Mouse (Mus musculus) limb, embryonic 12.5 days (tissue): ENCODE results near the gene Echs1. TPM values are rescaled to one million over a fixed set of nuclear protein-coding genes. Genes with fewer than 3 reads are reported as not detected.

ENCODE experiments used
- ATAC-seq: fragments of 200-750 bp; cut with Nextera tagmentation; 2 replicates; pipeline ENCODE4 v1.8.0; 2017; ENCODE audit warnings: low read depth, moderate TSS enrichment; ENCODE audit not compliant: insufficient number of reproducible peaks, insufficient read depth, low FRiP score, low TSS enrichment
- H3K27ac ChIP-seq: fragments of 300-500 bp; sonication (generic); 2 replicates; pipeline ENCODE4 v1.5.1; 2016; ENCODE audit warnings: mild to moderate bottlenecking, moderate library complexity
- H3K27me3 ChIP-seq: fragments of 300-500 bp; sonication (generic); 2 replicates; pipeline ENCODE4 v1.6.1; 2016; ENCODE audit warnings: mild to moderate bottlenecking, moderate library complexity
- H3K36me3 ChIP-seq: fragments of 300-500 bp; sonication (generic); 2 replicates; pipeline ENCODE4 v1.6.1; 2016; ENCODE audit warnings: mild to moderate bottlenecking, moderate library complexity
- H3K4me1 ChIP-seq: fragments of 300-500 bp; sonication (generic); replicated peaks from 2 replicates; pipeline ENCODE4 v1.6.1; 2016
- H3K4me2 ChIP-seq: fragments of 300-500 bp; sonication (generic); 2 replicates; pipeline ENCODE4 v1.6.1; 2016; ENCODE audit warnings: mild to moderate bottlenecking, moderate library complexity
- H3K4me3 ChIP-seq: fragments of 300-500 bp; sonication (generic); replicated peaks from 2 replicates; pipeline ENCODE4 v1.5.1; 2016; ENCODE audit warnings: mild to moderate bottlenecking
- H3K9ac ChIP-seq: fragments of 300-500 bp; sonication (generic); replicated peaks from 2 replicates; pipeline ENCODE4 v1.6.1; 2016; ENCODE audit warnings: mild to moderate bottlenecking, moderate library complexity
- H3K9me3 ChIP-seq: fragments of 300-500 bp; sonication (generic); 2 replicates; pipeline ENCODE4 v1.6.1; 2016; ENCODE audit warnings: mild to moderate bottlenecking, moderate library complexity
- WGBS: fragments of 180-500 bp; shearing (Covaris S2); methylation state at CpG from one replicate; pipeline ENCODE4 v1.1.7; 2016; 5-methylcytosine and 5-hydroxymethylcytosine counted together
- polyA plus RNA-seq: library from polyadenylated mRNA; unstranded; fragments of >200 nt; fragmentation: Nextera tagmentation; extraction: Ambion mirVana; gene quantifications from 2 replicates; pipeline ENCODE4 v1.2.1, GENCODE M21; 2016

Echs1 gene
- polyA plus RNA-seq, 1 experiment from 2014 or later = 175 TPM

- H3K36me3 ChIP-seq = no peaks in the 10 kb centered on the region
- no peak overlapping the region for H3K27ac ChIP-seq
- H3K4me2 ChIP-seq = no peak overlapping the region
- 77% methylated on average over 10 of the region's 10 CpGs for WGBS
- 0 out of 2 replicates have a peak, but pooled peaks cover 3% of the 10 kb centered on the region for H3K4me1 ChIP-seq
- H3K27me3 ChIP-seq = peaks cover 3% of the 10 kb centered on the region; the same call in 1 of the 2 replicates
- ATAC-seq = no peak
- no peak overlapping the region for H3K9ac ChIP-seq
- no peak overlapping the region for H3K4me3 ChIP-seq
- H3K9me3 ChIP-seq = no peaks in the 10 kb centered on the region
Measured at GRCm38 (mm10) chr7:140090601-140091000, 25.7 kb downstream of the Echs1 start.

- H3K4me3 ChIP-seq = peak within 1 kb of the TSS; percentile 32
- peaks cover 13% of the 10 kb centered on the region for H3K4me1 ChIP-seq
- H3K36me3 ChIP-seq = no peaks in the 10 kb centered on the region
- H3K27ac ChIP-seq = no peak within 1 kb of the TSS
- H3K9ac ChIP-seq = no peak within 1 kb of the TSS
- H3K9me3 ChIP-seq = no peaks in the 10 kb centered on the region
- peaks cover 54% of the 10 kb centered on the region for H3K27me3 ChIP-seq
- peak; percentile 17; the same call in 1 of the 2 replicates for ATAC-seq
- 5% methylated on average over 18 of the region's 18 CpGs for WGBS
- peak within 1 kb of the TSS; percentile 54; the same call in 1 of the 2 replicates for H3K4me2 ChIP-seq
Measured at GRCm38 (mm10) chr7:140082242-140082678, 34.0 kb downstream of the Echs1 start, which contains the start of gene Caly. Gene Caly (minus strand): TSS chr7:140082548.

GRCm38 (mm10) chr7:140081408-140082241 is 34.7 kb downstream of the Echs1 start:
- Histone ChIP-seq H3K27ac (no peak overlapping the region), H3K4me2 (peak overlapping the region; percentile 54; the same call in 1 of the 2 replicates), H3K4me1 (peaks cover 13% of the 10 kb centered on the region), H3K27me3 (peaks cover 54% of the 10 kb centered on the region), H3K9ac (no peak overlapping the region), H3K36me3 (no peaks in the 10 kb centered on the region), H3K4me3 (peak overlapping the region; percentile 32), H3K9me3 (no peaks in the 10 kb centered on the region)
- 19% methylated on average over 20 of the region's 20 CpGs for WGBS
- ATAC-seq = peak; percentile 28; the same call in 1 of the 2 replicates

GRCm38 (mm10) chr7:140080503-140081156 is 35.6 kb downstream of the Echs1 start:
- H3K4me1 ChIP-seq = peaks cover 13% of the 10 kb centered on the region
- H3K4me3 ChIP-seq = peak overlapping the region; percentile 32
- WGBS = 5% methylated on average over 24 of the region's 24 CpGs
- peaks cover 54% of the 10 kb centered on the region for H3K27me3 ChIP-seq
- no peak overlapping the region for H3K27ac ChIP-seq
- no peak overlapping the region for H3K9ac ChIP-seq
- ATAC-seq = peak; percentile 79
- H3K9me3 ChIP-seq = no peaks in the 10 kb centered on the region
- no peaks in the 10 kb centered on the region for H3K36me3 ChIP-seq
- H3K4me2 ChIP-seq = peak overlapping the region; percentile 54

GRCm38 (mm10) chr7:140078711-140079110 is 37.6 kb downstream of the Echs1 start:
- Histone ChIP-seq H3K4me2 (no peak overlapping the region), H3K9me3 (no peaks in the 10 kb centered on the region), H3K4me3 (no peak overlapping the region), H3K36me3 (no peaks in the 10 kb centered on the region), H3K27ac (no peak overlapping the region), H3K27me3 (peaks cover 57% of the 10 kb centered on the region), H3K9ac (no peak overlapping the region), H3K4me1 (peaks cover 13% of the 10 kb centered on the region)
- ATAC-seq = no peak
- WGBS = 4% methylated on average over 5 of the region's 5 CpGs

GRCm38 (mm10) chr7:140077698-140078097 is 38.6 kb downstream of the Echs1 start:
- Histone ChIP-seq H3K9me3 (no peaks in the 10 kb centered on the region), H3K36me3 (no peaks in the 10 kb centered on the region), H3K4me1 (peaks cover 13% of the 10 kb centered on the region), H3K4me3 (no peak overlapping the region), H3K27me3 (peaks cover 49% of the 10 kb centered on the region), H3K9ac (no peak overlapping the region), H3K27ac (no peak overlapping the region), H3K4me2 (no peak overlapping the region)
- 80% methylated on average over 6 of the region's 6 CpGs for WGBS
- ATAC-seq = no peak

- H3K4me2 ChIP-seq = peak overlapping the region; percentile 50
- peaks cover 33% of the 10 kb centered on the region for H3K27me3 ChIP-seq
- H3K27ac ChIP-seq = no peak overlapping the region
- peak overlapping the region; percentile 29 for H3K4me3 ChIP-seq
- 33% methylated on average over 39 of the region's 39 CpGs for WGBS
- H3K4me1 ChIP-seq = no peaks in the 10 kb centered on the region
- ATAC-seq = no peak
- peak overlapping the region; percentile 50 for H3K9ac ChIP-seq
- H3K9me3 ChIP-seq = no peaks in the 10 kb centered on the region
- H3K36me3 ChIP-seq = no peaks in the 10 kb centered on the region
Measured at GRCm38 (mm10) chr7:140070042-140070711, 46.1 kb downstream of the Echs1 start.

- no peak overlapping the region for H3K9ac ChIP-seq
- no peak overlapping the region for H3K4me3 ChIP-seq
- H3K36me3 ChIP-seq = no peaks in the 10 kb centered on the region
- no peak for ATAC-seq
- H3K27ac ChIP-seq = no peak overlapping the region
- H3K27me3 ChIP-seq = peaks cover 51% of the 10 kb centered on the region
- WGBS = 66% methylated on average over 6 of the region's 6 CpGs
- H3K9me3 ChIP-seq = no peaks in the 10 kb centered on the region
- no peaks in the 10 kb centered on the region for H3K4me1 ChIP-seq
- no peak overlapping the region for H3K4me2 ChIP-seq
Measured at GRCm38 (mm10) chr7:140067397-140067796, 48.9 kb downstream of the Echs1 start.

GRCm38 (mm10) chr7:140063092-140063491 is 53.2 kb downstream of the Echs1 start:
- ATAC-seq = no peak
- H3K9me3 ChIP-seq = no peaks in the 10 kb centered on the region
- H3K27ac ChIP-seq = no peak overlapping the region
- no peaks in the 10 kb centered on the region for H3K36me3 ChIP-seq
- peaks cover 84% of the 10 kb centered on the region for H3K27me3 ChIP-seq
- no peak overlapping the region for H3K4me2 ChIP-seq
- WGBS = 16% methylated on average over 7 of the region's 7 CpGs
- H3K4me1 ChIP-seq = peaks cover 24% of the 10 kb centered on the region
- no peak overlapping the region for H3K9ac ChIP-seq
- no peak overlapping the region for H3K4me3 ChIP-seq

GRCm38 (mm10) chr7:140062307-140062706 is 54.0 kb downstream of the Echs1 start:
- Histone ChIP-seq H3K4me1 (peaks cover 29% of the 10 kb centered on the region), H3K27me3 (peaks cover 87% of the 10 kb centered on the region), H3K9me3 (no peaks in the 10 kb centered on the region), H3K4me3 (no peak overlapping the region), H3K9ac (no peak overlapping the region), H3K27ac (no peak overlapping the region), H3K4me2 (0 out of 2 replicates have a peak overlapping the region, but pooled peaks have one; percentile 90), H3K36me3 (no peaks in the 10 kb centered on the region)
- no peak for ATAC-seq
- 21% methylated on average over 11 of the region's 11 CpGs for WGBS

- Histone ChIP-seq H3K9ac (no peak overlapping the region), H3K4me3 (peak overlapping the region; percentile 45), H3K9me3 (no peaks in the 10 kb centered on the region), H3K4me1 (peaks cover 29% of the 10 kb centered on the region), H3K4me2 (peak overlapping the region; percentile 90), H3K27me3 (peaks cover 92% of the 10 kb centered on the region), H3K27ac (no peak overlapping the region), H3K36me3 (no peaks in the 10 kb centered on the region)
- no peak for ATAC-seq
- 2% methylated on average over 6 of the region's 6 CpGs for WGBS
Measured at GRCm38 (mm10) chr7:140061832-140062130, 54.5 kb downstream of the Echs1 start.
